Comparison of ENCODE assay signal across 15 mouse cellular contexts in the genomic region with DNA sequence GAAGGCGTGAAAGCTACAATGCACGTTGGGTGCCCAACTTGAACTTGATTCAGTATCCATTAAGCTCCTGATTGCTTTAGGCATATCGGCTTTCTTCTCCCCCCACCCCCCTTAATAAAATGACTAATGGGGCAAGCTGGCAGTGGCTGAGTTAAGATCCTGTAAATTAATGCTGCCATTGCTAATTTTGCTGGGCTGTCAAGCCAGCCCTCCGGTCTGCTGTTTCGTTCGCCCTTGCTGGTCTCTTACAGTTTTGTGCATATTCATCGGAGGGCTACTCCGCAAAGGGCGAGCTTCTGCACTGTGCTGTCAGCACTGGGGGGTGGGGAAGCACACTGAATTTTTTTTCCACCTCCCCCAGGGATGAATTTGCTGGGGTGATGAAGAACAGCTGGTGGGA. TPM values are rescaled to one million over a fixed set of nuclear protein-coding genes. Genes with fewer than 3 reads are reported as not detected.
DNase-seq lines count a peak whose midpoint lies in the region; ATAC-seq and TF ChIP-seq lines count a peak whose summit lies in the region.
"Had no signal": no experiment of that assay in that cellular context is flagged by ENCODE, and none has a peak within 500 bp of the region (broad histone marks: within the 10 kb centered on the region; RNA-seq: fewer than 3 reads in every experiment).

No protein-coding gene starts in this region.

- peak overlapping the region; percentile 36; the same call in 1 of the 2 replicates for H3K4me2 ChIP-seq in kidney, embryonic 16.5 days (replicated peaks; ENCODE audit: low read depth, low read length)
- H3K4me2 ChIP-seq in forebrain, embryonic 16.5 days (ENCODE audit: low read length): peak overlapping the region; percentile 21
- peak overlapping the region; percentile 28 for H3K4me2 ChIP-seq in limb, embryonic 13.5 days (replicated peaks)
- H3K4me2 ChIP-seq: midbrain, embryonic 15.5 days had no signal

- TF ChIP-seq CTCF in gastrocnemius, adult 2 months (IDR thresholded peaks at IDR 0.05): no peak

- H3K36me3 ChIP-seq in kidney, embryonic 16.5 days (ENCODE audit: insufficient read depth, low read length): peaks cover 40% of the 10 kb centered on the region
- H3K36me3 ChIP-seq in forebrain, embryonic 16.5 days (ENCODE audit: control insufficient read depth, insufficient read depth): peaks cover 32% of the 10 kb centered on the region
- peaks cover 44% of the 10 kb centered on the region for H3K36me3 ChIP-seq in limb, embryonic 13.5 days

- peak overlapping the region; percentile 43 for H3K4me3 ChIP-seq in gastrocnemius, adult 2 months
- no peak overlapping the region for H3K4me3 ChIP-seq in kidney, embryonic 16.5 days (ENCODE audit: low read length)
- no peak overlapping the region for H3K4me3 ChIP-seq in forebrain, embryonic 16.5 days (replicated peaks; ENCODE audit: low read length)
- H3K4me3 ChIP-seq in limb, embryonic 13.5 days: no peak overlapping the region
- H3K4me3 ChIP-seq: midbrain, embryonic 15.5 days had no signal

- H3K27me3 ChIP-seq in kidney, embryonic 16.5 days (ENCODE audit: insufficient read depth, low read length): no peaks in the 10 kb centered on the region
- H3K27me3 ChIP-seq in forebrain, embryonic 16.5 days (replicated peaks; ENCODE audit: control insufficient read depth, insufficient read depth, low read length): no peaks in the 10 kb centered on the region
- no peaks in the 10 kb centered on the region for H3K27me3 ChIP-seq in limb, embryonic 13.5 days
- H3K27me3 ChIP-seq: midbrain, embryonic 15.5 days had no signal

- WGBS in kidney, embryonic 16.5 days: 28% methylated on average over 9 of the region's 9 CpGs
- 54% methylated on average over 9 of the region's 9 CpGs for WGBS in forebrain, embryonic 16.5 days
- 29% methylated on average over 9 of the region's 9 CpGs for WGBS in limb, embryonic 13.5 days

- intact Hi-C loops in gastrocnemius, adult 2 months (cut with DNase I): no loop called here
- intact Hi-C loops in gastrocnemius, postnatal 14 days (cut with DNase I; ENCODE audit: low total_unique reads): loop anchor here (10.0 kb wide), 1 partner anchor 46 kb away; no protein-coding TSS in a partner anchor

- H3K27ac ChIP-seq in gastrocnemius, adult 2 months: no peak overlapping the region
- no peak overlapping the region for H3K27ac ChIP-seq in kidney, embryonic 16.5 days (ENCODE audit: low read length)
- H3K27ac ChIP-seq in forebrain, embryonic 16.5 days (ENCODE audit: low read length): no peak overlapping the region
- no peak overlapping the region for H3K27ac ChIP-seq in limb, embryonic 13.5 days
- H3K27ac ChIP-seq: kidney, postnatal 0 days; macrophage; midbrain, embryonic 15.5 days had no signal

- H3K9me3 ChIP-seq in kidney, embryonic 16.5 days (ENCODE audit: low read length): peaks cover 17% of the 10 kb centered on the region; the same call in 1 of the 2 replicates
- 0 out of 2 replicates have a peak, but pooled peaks cover 7% of the 10 kb centered on the region for H3K9me3 ChIP-seq in forebrain, embryonic 16.5 days (ENCODE audit: control insufficient read depth, low read length)
- H3K9me3 ChIP-seq in limb, embryonic 13.5 days: no peaks in the 10 kb centered on the region
- H3K9me3 ChIP-seq: midbrain, embryonic 15.5 days had no signal

- no peak for ATAC-seq in kidney, embryonic 16.5 days (ENCODE audit: low FRiP score, low TSS enrichment)
- ATAC-seq in forebrain, embryonic 16.5 days: peak; percentile 40; the same call in 1 of the 2 replicates
- ATAC-seq in limb, embryonic 13.5 days (ENCODE audit: low FRiP score, low read depth): no peak; the same call in 1 of the 2 replicates
- ATAC-seq: midbrain, embryonic 15.5 days had no signal

- H3K4me1 ChIP-seq in kidney, embryonic 16.5 days (ENCODE audit: insufficient read depth, low read length): peaks cover 13% of the 10 kb centered on the region
- H3K4me1 ChIP-seq in forebrain, embryonic 16.5 days (replicated peaks; ENCODE audit: control insufficient read depth, insufficient read depth, low read length): peaks cover 4% of the 10 kb centered on the region; the same call in 1 of the 2 replicates
- peaks cover 21% of the 10 kb centered on the region for H3K4me1 ChIP-seq in limb, embryonic 13.5 days

- no peak for DNase-seq in gastrocnemius, adult 2 months
- DNase-seq in gastrocnemius, postnatal 14 days: no peak
- DNase-seq in kidney, adult 11 months: no peak
- no peak for DNase-seq in urinary bladder, postnatal 25 days (ENCODE audit: low spot score)
- DNase-seq in adrenal gland, adult 18-20 months (ENCODE audit: low spot score in 2 of 2): no peak
- DNase-seq: adrenal gland, postnatal 10 days; cerebellum, adult 9-11 months; heart, postnatal 14 days; right cerebral cortex, postnatal 14 days had no signal

- H3K9ac ChIP-seq in kidney, embryonic 16.5 days (replicated peaks; ENCODE audit: low read length): no peak overlapping the region
- no peak overlapping the region for H3K9ac ChIP-seq in forebrain, embryonic 16.5 days (replicated peaks; ENCODE audit: low read depth, low read length)
- no peak overlapping the region for H3K9ac ChIP-seq in limb, embryonic 13.5 days
- H3K9ac ChIP-seq: midbrain, embryonic 15.5 days had no signal

RNA-seq across cellular contexts. Expression of gene Fat1, which starts 13.3 kb away (rescaled TPM):
- 1 to 10 TPM; 2.6 to 4.5 TPM for total RNA-seq in gastrocnemius, adult 2 months (2021)
- 10 to 100 TPM; 10.1 to 13.4 TPM for total RNA-seq in gastrocnemius, postnatal 14 days (2021)
- 19.9 and 20.9 TPM in 2 replicates for polyA plus RNA-seq in kidney, embryonic 16.5 days (2015; fragmentation: Nextera tagmentation; extraction: Ambion mirVana)
- polyA plus RNA-seq in forebrain, embryonic 16.5 days (2015; fragmentation: Nextera tagmentation; extraction: Ambion mirVana): 8.7 and 10.4 TPM in 2 replicates
- 27.3 and 31.5 TPM in 2 replicates for polyA plus RNA-seq in limb, embryonic 13.5 days (2015; fragmentation: Nextera tagmentation; extraction: Ambion mirVana)
- 10 to 100 TPM; 40.1 to 46.3 TPM for total RNA-seq in adrenal gland, adult 18-20 months (2021)
